16 mouse cellular contexts compared by ENCODE assay signal in genomic region chr16:6242468-6242867, GRCm38 (mm10).
"Had no signal": no experiment of that assay in that cellular context is flagged by ENCODE, and none has a peak within 500 bp of the region (broad histone marks: within the 10 kb centered on the region; RNA-seq: fewer than 3 reads in every experiment).

No protein-coding gene starts in this region.

- H3K36me3 ChIP-seq: midbrain, embryonic 10.5 days; midbrain, embryonic 12.5 days; neural tube, embryonic 13.5 days; neural tube, embryonic 15.5 days; stomach, embryonic 15.5 days had no signal

- H3K4me3 ChIP-seq: midbrain, embryonic 10.5 days; midbrain, embryonic 12.5 days; myocyte; neural tube, embryonic 13.5 days; neural tube, embryonic 15.5 days; stomach, embryonic 15.5 days had no signal

- DNase-seq: lung, adult 18-20 months; lung, embryonic 14.5 days; lung, postnatal 10 days; lung, postnatal 4 days; midbrain, embryonic 14.5 days; right cerebral cortex, postnatal 25 days; thymus, adult 2 months; thymus, postnatal 25 days; thymus, postnatal 4 days had no signal

- H3K27me3 ChIP-seq: midbrain, embryonic 12.5 days; neural tube, embryonic 13.5 days; neural tube, embryonic 15.5 days; stomach, embryonic 15.5 days had no signal

- H3K27ac ChIP-seq: midbrain, embryonic 10.5 days; midbrain, embryonic 12.5 days; neural tube, embryonic 13.5 days; neural tube, embryonic 15.5 days; stomach, embryonic 15.5 days; stomach, postnatal 0 days had no signal

- H3K9me3 ChIP-seq: midbrain, embryonic 10.5 days; midbrain, embryonic 12.5 days; neural tube, embryonic 13.5 days; neural tube, embryonic 15.5 days; stomach, embryonic 15.5 days had no signal

- H3K4me1 ChIP-seq: midbrain, embryonic 10.5 days; midbrain, embryonic 12.5 days; neural tube, embryonic 13.5 days; stomach, embryonic 15.5 days had no signal
